Mouse (Mus musculus): Measurements from ENCODE around the gene Lrp5. TPM values are rescaled to one million over a fixed set of nuclear protein-coding genes. Genes with fewer than 3 reads are reported as not detected.

Lrp5 gene
- polyA plus RNA-seq, 1 experiment: 5.8 TPM

GRCm38 (mm10) chr19:3702460-3702859 is 16.1 kb upstream of the Lrp5 start:
- WGBS: 47% methylated on average over 4 of the region's 4 CpGs
- H3K4me3 ChIP-seq (replicated peaks; ENCODE audit: control insufficient read depth, low read depth, low read length): no peak overlapping the region
- peaks cover 4% of the 10 kb centered on the region for H3K4me1 ChIP-seq (ENCODE audit: control insufficient read depth, insufficient read depth, low read length)
- TF ChIP-seq POLR2A (IDR thresholded peaks at IDR 0.05; ENCODE audit: borderline replicate concordance, control insufficient read depth, low read depth, low read length) (no peak), CTCF (IDR thresholded peaks at IDR 0.05; ENCODE audit: control insufficient read depth, insufficient read depth, low read length) (no peak)
- H3K27ac ChIP-seq (ENCODE audit: control insufficient read depth, insufficient read depth, low read depth, low read length, poor library complexity): no peak overlapping the region

GRCm38 (mm10) chr19:3699508-3700438 is 13.4 kb upstream of the Lrp5 start:
- WGBS: 31% methylated on average over 6 of the region's 6 CpGs
- TF ChIP-seq POLR2A (IDR thresholded peaks at IDR 0.05; ENCODE audit: borderline replicate concordance, control insufficient read depth, low read depth, low read length): no peak
- TF ChIP-seq CTCF (IDR thresholded peaks at IDR 0.05; ENCODE audit: control insufficient read depth, insufficient read depth, low read length): peak; percentile 92
- Histone ChIP-seq H3K4me3 (replicated peaks; ENCODE audit: control insufficient read depth, low read depth, low read length) (no peak overlapping the region), H3K4me1 (ENCODE audit: control insufficient read depth, insufficient read depth, low read length) (peaks cover 3% of the 10 kb centered on the region; the same call in 1 of the 2 replicates), H3K27ac (ENCODE audit: control insufficient read depth, insufficient read depth, low read depth, low read length, poor library complexity) (peak overlapping the region; percentile 55; the same call in 1 of the 2 replicates)

- Histone ChIP-seq H3K27ac (ENCODE audit: control insufficient read depth, insufficient read depth, low read depth, low read length, poor library complexity) (no peak overlapping the region), H3K4me3 (replicated peaks; ENCODE audit: control insufficient read depth, low read depth, low read length) (no peak overlapping the region), H3K4me1 (ENCODE audit: control insufficient read depth, insufficient read depth, low read length) (peaks cover 3% of the 10 kb centered on the region; the same call in 1 of the 2 replicates)
- 87% methylated on average over 7 of the region's 7 CpGs for WGBS
- no peak for TF ChIP-seq POLR2A (IDR thresholded peaks at IDR 0.05; ENCODE audit: borderline replicate concordance, control insufficient read depth, low read depth, low read length)
- TF ChIP-seq CTCF (IDR thresholded peaks at IDR 0.05; ENCODE audit: control insufficient read depth, insufficient read depth, low read length): no peak
These were observed 11.7 kb upstream of the Lrp5 start for GRCm38 (mm10) chr19:3698035-3698434.

DNA sequence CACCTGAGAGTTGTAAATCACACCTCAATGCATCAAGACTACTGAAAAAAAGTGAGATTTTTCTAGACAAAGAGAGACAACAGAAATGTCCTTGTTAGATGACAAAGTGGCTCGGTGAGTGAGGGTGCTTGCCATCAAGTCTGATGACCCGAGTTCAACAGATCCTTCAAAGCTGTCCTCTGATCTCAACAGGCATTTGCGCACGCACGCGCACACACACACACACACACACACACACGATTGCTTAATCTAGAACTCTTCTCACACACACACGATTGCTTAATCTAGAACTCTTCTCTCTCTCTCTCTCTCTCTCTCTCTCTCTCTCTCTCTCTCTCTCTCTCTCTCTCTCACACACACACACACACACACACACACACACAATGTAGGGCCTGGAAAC is 9.6 kb upstream of the Lrp5 start:
- TF ChIP-seq POLR2A (IDR thresholded peaks at IDR 0.05; ENCODE audit: borderline replicate concordance, control insufficient read depth, low read depth, low read length): no peak
- no peak for TF ChIP-seq CTCF (IDR thresholded peaks at IDR 0.05; ENCODE audit: control insufficient read depth, insufficient read depth, low read length)
- H3K27ac ChIP-seq (ENCODE audit: control insufficient read depth, insufficient read depth, low read depth, low read length, poor library complexity): no peak overlapping the region
- H3K4me3 ChIP-seq (replicated peaks; ENCODE audit: control insufficient read depth, low read depth, low read length): no peak overlapping the region
- no peaks in the 10 kb centered on the region; the same call in 1 of the 2 replicates for H3K4me1 ChIP-seq (ENCODE audit: control insufficient read depth, insufficient read depth, low read length)
- 48% methylated on average over 8 of the region's 8 CpGs for WGBS

DNA sequence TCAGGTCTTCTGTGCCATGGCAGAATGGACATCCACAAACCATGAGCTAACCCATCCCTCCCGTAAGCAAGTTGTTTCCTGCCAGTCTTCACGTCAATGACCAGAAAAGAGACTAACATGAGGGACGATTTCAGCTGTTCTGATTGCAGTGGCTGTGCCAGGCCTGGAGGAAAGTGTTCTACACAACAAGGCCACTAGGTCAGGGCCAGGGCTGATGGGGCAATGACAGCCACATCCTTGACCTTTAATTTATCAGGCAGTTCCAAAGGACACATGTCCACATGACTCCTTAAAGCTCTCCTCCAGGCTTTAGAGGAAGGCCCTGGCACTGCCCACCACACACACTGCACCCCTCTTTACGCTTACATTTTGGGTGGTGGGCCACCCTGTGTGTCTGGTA is 9.1 kb upstream of the Lrp5 start:
- no peaks in the 10 kb centered on the region; the same call in 1 of the 2 replicates for H3K4me1 ChIP-seq (ENCODE audit: control insufficient read depth, insufficient read depth, low read length)
- 66% methylated on average over 4 of the region's 4 CpGs for WGBS
- TF ChIP-seq POLR2A (IDR thresholded peaks at IDR 0.05; ENCODE audit: borderline replicate concordance, control insufficient read depth, low read depth, low read length) (no peak), CTCF (IDR thresholded peaks at IDR 0.05; ENCODE audit: control insufficient read depth, insufficient read depth, low read length) (no peak)
- H3K4me3 ChIP-seq (replicated peaks; ENCODE audit: control insufficient read depth, low read depth, low read length): no peak overlapping the region
- no peak overlapping the region for H3K27ac ChIP-seq (ENCODE audit: control insufficient read depth, insufficient read depth, low read depth, low read length, poor library complexity)

- no peak overlapping the region for H3K27ac ChIP-seq (ENCODE audit: control insufficient read depth, insufficient read depth, low read depth, low read length, poor library complexity)
- no peaks in the 10 kb centered on the region; the same call in 1 of the 2 replicates for H3K4me1 ChIP-seq (ENCODE audit: control insufficient read depth, insufficient read depth, low read length)
- H3K4me3 ChIP-seq (replicated peaks; ENCODE audit: control insufficient read depth, low read depth, low read length): no peak overlapping the region
- no peak for TF ChIP-seq POLR2A (IDR thresholded peaks at IDR 0.05; ENCODE audit: borderline replicate concordance, control insufficient read depth, low read depth, low read length)
- TF ChIP-seq CTCF (IDR thresholded peaks at IDR 0.05; ENCODE audit: control insufficient read depth, insufficient read depth, low read length): no peak
- WGBS: 45% methylated on average over 3 of the region's 3 CpGs
These were observed 8.6 kb upstream of the Lrp5 start for GRCm38 (mm10) chr19:3695006-3695405.

GRCm38 (mm10) chr19:3694476-3694875 is 8.1 kb upstream of the Lrp5 start:
- WGBS: 76% methylated on average over 2 of the region's 2 CpGs
- no peak overlapping the region for H3K27ac ChIP-seq (ENCODE audit: control insufficient read depth, insufficient read depth, low read depth, low read length, poor library complexity)
- H3K4me1 ChIP-seq (ENCODE audit: control insufficient read depth, insufficient read depth, low read length): no peaks in the 10 kb centered on the region
- no peak for TF ChIP-seq POLR2A (IDR thresholded peaks at IDR 0.05; ENCODE audit: borderline replicate concordance, control insufficient read depth, low read depth, low read length)
- TF ChIP-seq CTCF (IDR thresholded peaks at IDR 0.05; ENCODE audit: control insufficient read depth, insufficient read depth, low read length): no peak
- no peak overlapping the region for H3K4me3 ChIP-seq (replicated peaks; ENCODE audit: control insufficient read depth, low read depth, low read length)

DNA sequence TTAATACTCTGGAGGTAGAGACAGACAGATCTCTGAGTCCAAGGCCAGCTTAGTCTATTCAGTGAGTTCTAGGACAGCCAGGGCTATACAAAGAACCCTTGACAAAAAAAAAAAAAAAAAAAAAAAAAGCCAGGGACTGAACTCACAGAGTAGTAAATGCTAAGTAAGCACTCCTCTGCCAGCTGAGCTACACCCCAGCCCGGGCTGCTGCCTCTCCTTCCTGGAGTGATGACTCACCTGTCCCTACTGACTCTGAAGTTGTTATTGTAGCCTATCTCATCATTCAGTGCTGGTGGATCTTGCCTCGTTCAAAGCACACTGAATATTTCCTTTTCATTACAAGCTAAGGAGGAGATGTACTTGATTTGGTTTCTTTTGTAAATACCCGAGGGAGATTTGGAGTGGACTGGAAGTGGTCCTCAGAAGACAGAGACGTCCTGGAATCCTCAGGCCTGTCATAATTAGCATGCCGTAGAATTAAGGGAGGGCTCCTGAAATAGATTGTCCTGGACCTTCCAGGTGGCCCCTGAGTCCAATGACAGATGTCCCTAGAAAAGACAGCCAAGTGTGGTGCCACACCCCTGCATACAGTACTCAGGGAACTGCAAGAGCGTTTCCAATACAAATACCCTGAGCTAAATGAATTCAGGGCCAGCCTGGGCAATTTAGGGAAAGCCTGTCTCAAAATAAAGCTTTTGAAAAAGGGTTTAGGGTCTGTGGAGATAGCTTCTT is 6.2 kb upstream of the Lrp5 start:
- TF ChIP-seq CTCF (IDR thresholded peaks at IDR 0.05; ENCODE audit: control insufficient read depth, insufficient read depth, low read length): no peak
- no peak for TF ChIP-seq POLR2A (IDR thresholded peaks at IDR 0.05; ENCODE audit: borderline replicate concordance, control insufficient read depth, low read depth, low read length)
- H3K27ac ChIP-seq (ENCODE audit: control insufficient read depth, insufficient read depth, low read depth, low read length, poor library complexity): no peak overlapping the region
- peaks cover 4% of the 10 kb centered on the region for H3K4me1 ChIP-seq (ENCODE audit: control insufficient read depth, insufficient read depth, low read length)
- 65% methylated on average over 6 of the region's 6 CpGs for WGBS
- no peak overlapping the region for H3K4me3 ChIP-seq (replicated peaks; ENCODE audit: control insufficient read depth, low read depth, low read length)
